Mouse (Mus musculus) skeletal muscle tissue, adult 2 months (tissue): Measurements from ENCODE around the gene Galnt14.

Source experiments
- DNase-seq: peaks from one replicate; pipeline ENCODE4 v3.0.0-alpha.2; 2012; ENCODE audit warnings: low read depth, low spot score

Gene Galnt14

GRCm38 (mm10) chr17:73668996-73669395 lies 41.3 kb downstream of the Galnt14 start:
- no peak for DNase-seq

GRCm38 (mm10) chr17:73663237-73663636 lies 47.0 kb downstream of the Galnt14 start:
- DNase-seq = no peak

- DNase-seq = no peak
Observed at GRCm38 (mm10) chr17:73658731-73659445, 51.4 kb downstream of the Galnt14 start.

- DNase-seq = no peak
Observed at GRCm38 (mm10) chr17:73656373-73656772, 53.9 kb downstream of the Galnt14 start.

- DNase-seq = no peak
Observed at GRCm38 (mm10) chr17:73654261-73654660, 56.0 kb downstream of the Galnt14 start.

GRCm38 (mm10) chr17:73649371-73649770 lies 60.9 kb downstream of the Galnt14 start:
- no peak for DNase-seq

GRCm38 (mm10) chr17:73641676-73642075 lies 68.6 kb downstream of the Galnt14 start:
- DNase-seq = no peak

GRCm38 (mm10) chr17:73640117-73640480 lies 70.2 kb downstream of the Galnt14 start:
- DNase-seq = no peak

- DNase-seq = no peak
Observed at GRCm38 (mm10) chr17:73639401-73640116, 70.7 kb downstream of the Galnt14 start.

GRCm38 (mm10) chr17:73636988-73637387 lies 73.3 kb downstream of the Galnt14 start:
- no peak for DNase-seq

- DNase-seq = no peak
Observed at GRCm38 (mm10) chr17:73634896-73635295, 75.4 kb downstream of the Galnt14 start.

GRCm38 (mm10) chr17:73633991-73634710 lies 76.1 kb downstream of the Galnt14 start:
- DNase-seq = no peak

GRCm38 (mm10) chr17:73628263-73628914 lies 81.9 kb downstream of the Galnt14 start:
- no peak for DNase-seq

GRCm38 (mm10) chr17:73626912-73627311 lies 83.3 kb downstream of the Galnt14 start:
- no peak for DNase-seq

GRCm38 (mm10) chr17:73620049-73620448 lies 90.2 kb downstream of the Galnt14 start:
- no peak for DNase-seq

- DNase-seq = no peak
Observed at GRCm38 (mm10) chr17:73602552-73603478, 107.4 kb downstream of the Galnt14 start.

GRCm38 (mm10) chr17:73599923-73600322 lies 110.3 kb downstream of the Galnt14 start:
- DNase-seq = no peak

GRCm38 (mm10) chr17:73592081-73592480 lies 118.2 kb downstream of the Galnt14 start:
- DNase-seq = no peak

GRCm38 (mm10) chr17:73587573-73587972 lies 122.7 kb downstream of the Galnt14 start:
- DNase-seq = no peak

GRCm38 (mm10) chr17:73574186-73574585 lies 136.1 kb downstream of the Galnt14 start:
- DNase-seq = no peak

GRCm38 (mm10) chr17:73572881-73573280 lies 137.4 kb downstream of the Galnt14 start:
- DNase-seq = no peak
